Mouse (Mus musculus) retina, embryonic 14.5 days (tissue): ENCODE data around the gene Rexo2.
"Not testable (repeated sequence)": the region's sequence is repeated elsewhere in the genome, so short reads cannot be mapped to it uniquely, and the experiment has no call there.

ENCODE experiments used
- DNase-seq: peaks from one replicate; pipeline ENCODE4 v3.0.0-alpha.2; 2015; ENCODE audit warnings: low spot score

The Rexo2 gene

GRCm38 (mm10) chr9:48472441-48473025, 7.9 kb downstream of the Rexo2 start:
- no peak for DNase-seq

- not testable (repeated sequence) for DNase-seq
Observed at GRCm38 (mm10) chr9:48467471-48467870, 13.0 kb downstream of the Rexo2 start.

- peak; percentile 74 for DNase-seq
Observed at GRCm38 (mm10) chr9:48466804-48467203, 13.6 kb downstream of the Rexo2 start.

GRCm38 (mm10) chr9:48465671-48466070, 14.8 kb downstream of the Rexo2 start:
- no peak for DNase-seq

GRCm38 (mm10) chr9:48461545-48461944, 18.9 kb downstream of the Rexo2 start:
- DNase-seq, result no peak

- DNase-seq, result no peak
Observed at GRCm38 (mm10) chr9:48460720-48461119, 19.7 kb downstream of the Rexo2 start.

GRCm38 (mm10) chr9:48459391-48459790, 21.0 kb downstream of the Rexo2 start:
- no peak for DNase-seq

GRCm38 (mm10) chr9:48458879-48459278, 21.5 kb downstream of the Rexo2 start:
- DNase-seq, result no peak

GRCm38 (mm10) chr9:48455961-48456360, 24.5 kb downstream of the Rexo2 start:
- no peak for DNase-seq

GRCm38 (mm10) chr9:48450066-48450465, 30.4 kb downstream of the Rexo2 start:
- no peak for DNase-seq

GRCm38 (mm10) chr9:48447783-48448209, 32.6 kb downstream of the Rexo2 start:
- peak; percentile 73 for DNase-seq

- no peak for DNase-seq
Observed at GRCm38 (mm10) chr9:48444821-48445220, 35.6 kb downstream of the Rexo2 start.

- DNase-seq, result no peak
Observed at GRCm38 (mm10) chr9:48443873-48444272, 36.5 kb downstream of the Rexo2 start.

GRCm38 (mm10) chr9:48432449-48432848, 48.0 kb downstream of the Rexo2 start:
- no peak for DNase-seq

GRCm38 (mm10) chr9:48427176-48427575, 53.2 kb downstream of the Rexo2 start:
- no peak for DNase-seq

- no peak for DNase-seq
Observed at GRCm38 (mm10) chr9:48423256-48423655, 57.2 kb downstream of the Rexo2 start.

GRCm38 (mm10) chr9:48422382-48422781, 58.0 kb downstream of the Rexo2 start:
- no peak for DNase-seq

- no peak for DNase-seq
Observed at GRCm38 (mm10) chr9:48421561-48421960, 58.9 kb downstream of the Rexo2 start.

GRCm38 (mm10) chr9:48421029-48421428, 59.4 kb downstream of the Rexo2 start:
- DNase-seq, result no peak

- DNase-seq, result no peak
Observed at GRCm38 (mm10) chr9:48420437-48420836, 60.0 kb downstream of the Rexo2 start.

GRCm38 (mm10) chr9:48418829-48419228, 61.6 kb downstream of the Rexo2 start:
- no peak for DNase-seq
